Mouse (Mus musculus): ENCODE data around the gene Skap2. TPM values are rescaled to one million over a fixed set of nuclear protein-coding genes. Genes with fewer than 3 reads are reported as not detected.
A peak's percentile ranks its signal among the peaks of the same experiment; 100 is the strongest.

The Skap2 gene
- polyA plus RNA-seq, 1 experiment from 2014 or later: 40.3 TPM

GRCm38 (mm10) chr6:51886902-51887431 is 125.4 kb downstream of the Skap2 start:
- H3K4me2 ChIP-seq (replicated peaks; ENCODE audit: low read depth): no peak overlapping the region
- no peak for TF ChIP-seq CTCF (IDR thresholded peaks at IDR 0.05; ENCODE audit: low read depth)
- no peaks in the 10 kb centered on the region for H3K4me1 ChIP-seq (replicated peaks; ENCODE audit: control insufficient read depth, insufficient read depth, low read length)
- H3K27me3 ChIP-seq (replicated peaks; ENCODE audit: control insufficient read depth, insufficient read depth, low read length): no peaks in the 10 kb centered on the region
- no peak overlapping the region for H3K4me3 ChIP-seq (ENCODE audit: low read depth, low read length)
- no peak overlapping the region for H3K27ac ChIP-seq (ENCODE audit: low read depth, low read length)
- H3K9me3 ChIP-seq (ENCODE audit: control insufficient read depth): no peaks in the 10 kb centered on the region
- 43% methylated on average over 3 of the region's 3 CpGs for WGBS
- no peaks in the 10 kb centered on the region for H3K36me3 ChIP-seq (ENCODE audit: control insufficient read depth, insufficient read depth)
- ATAC-seq: no peak
- no peak overlapping the region for H3K9ac ChIP-seq (ENCODE audit: low read depth, low read length)

DNA sequence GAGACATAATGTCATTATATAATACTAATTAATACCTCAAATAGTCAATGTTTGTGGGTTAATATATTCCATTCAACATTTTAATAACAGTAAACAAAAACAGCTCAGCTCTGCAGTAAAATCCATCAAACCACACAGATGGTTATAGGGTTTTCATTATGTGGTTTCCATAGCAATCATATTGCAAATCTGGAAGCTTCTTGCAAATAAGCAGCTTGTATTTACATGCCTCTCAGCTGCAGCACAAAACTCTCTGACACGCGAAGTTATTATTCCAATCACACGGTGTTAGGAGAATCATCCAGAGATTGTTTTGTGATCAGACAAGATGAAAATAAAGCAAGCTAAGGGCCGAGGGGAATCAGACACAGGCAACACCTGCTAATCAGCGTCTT is 129.5 kb downstream of the Skap2 start:
- ATAC-seq: no peak
- Histone ChIP-seq H3K4me2 (replicated peaks; ENCODE audit: low read depth) (no peak overlapping the region), H3K36me3 (ENCODE audit: control insufficient read depth, insufficient read depth) (no peaks in the 10 kb centered on the region), H3K27me3 (replicated peaks; ENCODE audit: control insufficient read depth, insufficient read depth, low read length) (no peaks in the 10 kb centered on the region), H3K4me1 (replicated peaks; ENCODE audit: control insufficient read depth, insufficient read depth, low read length) (no peaks in the 10 kb centered on the region), H3K4me3 (ENCODE audit: low read depth, low read length) (no peak overlapping the region), H3K9ac (ENCODE audit: low read depth, low read length) (no peak overlapping the region), H3K9me3 (ENCODE audit: control insufficient read depth) (no peaks in the 10 kb centered on the region), H3K27ac (ENCODE audit: low read depth, low read length) (no peak overlapping the region)
- TF ChIP-seq CTCF (IDR thresholded peaks at IDR 0.05; ENCODE audit: low read depth): no peak
- 82% methylated on average over 5 of the region's 5 CpGs for whole genome bisulfite sequencing

DNA sequence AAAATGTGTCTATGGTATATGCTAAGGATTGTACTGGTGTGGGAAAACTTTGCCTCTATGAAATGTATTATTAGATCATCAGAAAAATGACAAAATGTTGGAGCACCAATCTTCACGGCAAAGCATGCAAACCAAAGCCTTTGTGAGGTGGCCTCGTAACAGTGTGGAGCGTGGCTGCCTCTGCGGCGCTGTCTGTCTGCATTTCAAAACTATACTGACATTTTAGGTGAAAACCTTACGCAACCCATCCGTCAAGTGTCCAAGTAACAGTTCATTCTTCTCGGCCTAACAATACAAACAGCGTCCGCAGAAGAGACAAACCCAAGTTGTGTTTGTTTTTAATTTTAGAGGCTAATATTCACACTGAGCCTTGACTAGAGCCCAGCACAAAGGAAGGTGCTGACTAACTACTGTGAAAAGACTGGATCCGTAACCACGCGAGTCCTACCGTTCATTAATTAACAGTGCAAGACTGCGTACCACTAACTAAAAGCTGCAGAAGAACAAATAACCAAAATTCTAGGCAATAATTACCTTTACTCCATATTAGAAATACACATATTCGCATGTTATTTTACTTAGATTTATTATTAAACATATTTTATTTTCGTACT is 130.0 kb downstream of the Skap2 start:
- H3K36me3 ChIP-seq (ENCODE audit: control insufficient read depth, insufficient read depth): no peaks in the 10 kb centered on the region
- no peaks in the 10 kb centered on the region for H3K4me1 ChIP-seq (replicated peaks; ENCODE audit: control insufficient read depth, insufficient read depth, low read length)
- no peak for TF ChIP-seq CTCF (IDR thresholded peaks at IDR 0.05; ENCODE audit: low read depth)
- no peak for ATAC-seq
- no peak overlapping the region for H3K4me2 ChIP-seq (replicated peaks; ENCODE audit: low read depth)
- no peak overlapping the region for H3K9ac ChIP-seq (ENCODE audit: low read depth, low read length)
- H3K27ac ChIP-seq (ENCODE audit: low read depth, low read length): no peak overlapping the region
- WGBS: 85% methylated on average over 17 of the region's 17 CpGs
- no peaks in the 10 kb centered on the region for H3K9me3 ChIP-seq (ENCODE audit: control insufficient read depth)
- no peaks in the 10 kb centered on the region for H3K27me3 ChIP-seq (replicated peaks; ENCODE audit: control insufficient read depth, insufficient read depth, low read length)
- no peak overlapping the region for H3K4me3 ChIP-seq (ENCODE audit: low read depth, low read length)

DNA sequence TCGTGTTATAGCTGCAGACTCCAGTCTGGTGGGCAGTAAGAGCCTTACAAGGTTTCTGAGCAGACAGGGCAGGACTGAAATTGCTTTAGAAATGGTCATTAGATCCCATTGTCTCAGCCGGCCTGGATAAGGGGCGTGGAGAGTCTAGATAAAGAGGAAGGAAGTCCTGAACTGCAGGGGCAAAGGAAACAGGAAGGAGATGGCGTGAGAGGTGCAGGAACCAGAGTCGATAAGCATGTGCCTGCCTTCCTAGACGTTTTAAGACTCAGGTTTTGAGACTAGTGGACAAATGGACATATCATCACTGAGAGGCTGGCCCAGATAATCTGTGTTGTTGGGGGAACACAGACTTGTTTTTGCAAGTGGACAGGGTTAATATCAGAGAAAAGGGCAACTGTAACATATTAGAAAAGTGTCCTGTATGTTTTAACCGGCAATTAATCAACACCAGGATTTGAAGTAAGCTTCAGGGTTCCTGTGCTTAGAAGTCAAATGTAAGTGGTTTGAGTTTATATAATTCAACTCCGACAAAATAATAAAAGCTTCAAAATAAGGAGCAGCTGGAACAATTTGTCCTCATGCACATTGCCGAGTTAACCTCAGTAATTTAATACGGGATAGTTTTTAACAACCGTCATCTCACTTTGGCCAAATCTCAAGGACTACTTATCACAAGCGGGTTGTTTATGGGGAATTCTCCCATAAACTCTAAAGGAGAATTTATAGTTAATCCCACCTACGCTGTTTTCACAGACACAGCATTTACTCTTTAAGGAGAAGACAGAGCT is 131.0 kb downstream of the Skap2 start:
- Histone ChIP-seq H3K27me3 (replicated peaks; ENCODE audit: control insufficient read depth, insufficient read depth, low read length) (no peaks in the 10 kb centered on the region), H3K9ac (ENCODE audit: low read depth, low read length) (no peak overlapping the region), H3K9me3 (ENCODE audit: control insufficient read depth) (no peaks in the 10 kb centered on the region), H3K4me2 (replicated peaks; ENCODE audit: low read depth) (peak overlapping the region; percentile 3), H3K4me1 (replicated peaks; ENCODE audit: control insufficient read depth, insufficient read depth, low read length) (no peaks in the 10 kb centered on the region), H3K4me3 (ENCODE audit: low read depth, low read length) (no peak overlapping the region), H3K27ac (ENCODE audit: low read depth, low read length) (0 out of 2 replicates have a peak overlapping the region, but pooled peaks have one; percentile 21), H3K36me3 (ENCODE audit: control insufficient read depth, insufficient read depth) (no peaks in the 10 kb centered on the region)
- 41% methylated on average over 13 of the region's 13 CpGs for WGBS
- no peak for ATAC-seq
- no peak for TF ChIP-seq CTCF (IDR thresholded peaks at IDR 0.05; ENCODE audit: low read depth)

DNA sequence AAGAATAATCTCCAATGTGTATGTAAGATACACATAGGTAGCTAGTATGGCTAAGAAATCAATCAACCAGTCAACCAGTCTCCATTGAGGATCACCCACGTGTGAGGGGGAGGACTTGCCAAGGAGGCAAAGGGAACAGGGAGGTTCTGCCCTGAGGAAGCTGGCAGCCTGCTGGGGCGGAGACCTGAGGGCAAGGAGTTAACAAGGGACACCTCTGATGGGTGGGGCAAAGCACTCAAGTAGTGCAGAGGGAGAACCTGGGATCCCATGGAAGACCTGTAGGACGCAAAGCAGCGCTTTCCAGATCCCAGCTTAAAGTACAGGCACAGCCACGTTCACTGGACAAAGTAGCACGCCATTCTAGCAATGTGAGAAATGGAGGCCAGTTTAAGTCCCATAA is 131.6 kb downstream of the Skap2 start:
- ATAC-seq: peak; percentile 16; the same call in 1 of the 2 replicates
- WGBS: 64% methylated on average over 6 of the region's 6 CpGs
- H3K4me2 ChIP-seq (replicated peaks; ENCODE audit: low read depth): peak overlapping the region; percentile 3

GRCm38 (mm10) chr6:51878551-51878950 is 133.8 kb downstream of the Skap2 start:
- no peak overlapping the region for H3K4me2 ChIP-seq (replicated peaks; ENCODE audit: low read depth)
- no peak for ATAC-seq

More for the DNA sequence above, 131.6 kb downstream of the Skap2 start:
- no peak for TF ChIP-seq CTCF (IDR thresholded peaks at IDR 0.05; ENCODE audit: low read depth)
- Histone ChIP-seq H3K4me1 (replicated peaks; ENCODE audit: control insufficient read depth, insufficient read depth, low read length) (no peaks in the 10 kb centered on the region), H3K27ac (ENCODE audit: low read depth, low read length) (0 out of 2 replicates have a peak overlapping the region, but pooled peaks have one; percentile 21), H3K9ac (ENCODE audit: low read depth, low read length) (no peak overlapping the region), H3K27me3 (replicated peaks; ENCODE audit: control insufficient read depth, insufficient read depth, low read length) (no peaks in the 10 kb centered on the region), H3K4me3 (ENCODE audit: low read depth, low read length) (no peak overlapping the region), H3K9me3 (ENCODE audit: control insufficient read depth) (no peaks in the 10 kb centered on the region), H3K36me3 (ENCODE audit: control insufficient read depth, insufficient read depth) (no peaks in the 10 kb centered on the region)

More at GRCm38 (mm10) chr6:51878551-51878950, 133.8 kb downstream of the Skap2 start:
- Histone ChIP-seq H3K36me3 (ENCODE audit: control insufficient read depth, insufficient read depth) (no peaks in the 10 kb centered on the region), H3K9ac (ENCODE audit: low read depth, low read length) (no peak overlapping the region), H3K27me3 (replicated peaks; ENCODE audit: control insufficient read depth, insufficient read depth, low read length) (no peaks in the 10 kb centered on the region), H3K9me3 (ENCODE audit: control insufficient read depth) (no peaks in the 10 kb centered on the region), H3K4me3 (ENCODE audit: low read depth, low read length) (no peak overlapping the region), H3K4me1 (replicated peaks; ENCODE audit: control insufficient read depth, insufficient read depth, low read length) (no peaks in the 10 kb centered on the region), H3K27ac (ENCODE audit: low read depth, low read length) (no peak overlapping the region)
- 84% methylated on average over 2 of the region's 2 CpGs for WGBS
- no peak for TF ChIP-seq CTCF (IDR thresholded peaks at IDR 0.05; ENCODE audit: low read depth)

Data from intestine, postnatal 0 days (tissue).